Mouse (Mus musculus): ENCODE results near the gene Sptlc2. TPM values are rescaled to one million over a fixed set of nuclear protein-coding genes. Genes with fewer than 3 reads are reported as not detected.

Sptlc2 gene
- polyA plus RNA-seq, 1 experiment from 2014 or later: 72.0 TPM

DNA sequence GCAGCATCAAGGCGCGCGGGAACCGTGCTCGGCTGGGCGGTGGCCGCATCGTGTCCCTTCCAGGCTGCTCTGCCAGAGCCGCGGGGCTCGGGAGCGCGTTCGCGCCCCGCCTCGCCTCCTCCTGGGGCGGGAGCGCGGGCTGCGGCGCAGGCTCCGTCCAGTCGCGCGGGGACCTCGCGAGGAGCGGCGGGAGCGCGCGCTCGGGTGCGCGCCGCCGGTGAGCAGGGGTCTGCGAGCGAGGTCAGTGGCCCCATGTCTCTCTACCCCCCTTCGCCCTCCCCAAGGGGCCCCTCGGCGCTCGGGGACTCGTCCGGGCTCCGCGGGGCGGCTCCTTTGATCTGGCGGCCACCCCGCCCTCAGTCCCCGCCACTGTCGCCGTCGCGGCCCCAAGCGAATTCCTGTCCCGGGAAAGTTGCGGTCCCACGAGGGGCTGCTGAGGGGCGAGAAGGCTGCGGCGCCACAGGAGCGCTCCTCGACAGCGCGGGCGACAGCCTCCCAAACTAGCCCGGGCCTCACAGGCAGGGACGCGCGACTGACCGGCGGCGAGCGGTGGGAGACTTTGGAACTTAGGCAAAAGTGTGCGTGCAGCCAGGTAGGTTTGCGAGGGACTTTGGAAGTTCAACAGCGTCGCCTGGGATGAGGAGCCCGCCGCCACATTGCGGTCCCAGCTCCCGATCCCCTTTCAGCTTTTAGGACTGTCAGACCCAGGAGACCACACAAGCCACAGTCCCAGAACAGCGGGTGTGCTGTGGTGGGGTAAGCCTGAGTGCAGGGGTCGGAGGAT, 88.3 kb downstream of the Sptlc2 start, which contains the start of gene Ism2:
Gene Ism2, minus strand, starts transcription at position 49 of the 784 bp plus-strand sequence.
- no peaks in the 10 kb centered on the region for H3K36me3 ChIP-seq (replicated peaks; ENCODE audit: control insufficient read depth, insufficient read depth)
- H3K9me3 ChIP-seq (ENCODE audit: control insufficient read depth, low read length): no peaks in the 10 kb centered on the region
- peaks cover 27% of the 10 kb centered on the region for H3K27me3 ChIP-seq (ENCODE audit: control insufficient read depth, insufficient read depth, low read length)
- H3K4me1 ChIP-seq (replicated peaks; ENCODE audit: control insufficient read depth, insufficient read depth, low read length): peaks cover 13% of the 10 kb centered on the region
- H3K4me2 ChIP-seq (replicated peaks): peak within 1 kb of the TSS; percentile 98
- ATAC-seq (ENCODE audit: low FRiP score) (peak; percentile 86), DNase-seq (ENCODE audit: low spot score) (peak; percentile 50)
- H3K27ac ChIP-seq: no peak within 1 kb of the TSS
- under 1% methylated on average over 66 of the region's 86 CpGs for WGBS
- peak within 1 kb of the TSS; percentile 74 for H3K9ac ChIP-seq
- peak within 1 kb of the TSS; percentile 80 for H3K4me3 ChIP-seq (replicated peaks; ENCODE audit: low read length)

DNA sequence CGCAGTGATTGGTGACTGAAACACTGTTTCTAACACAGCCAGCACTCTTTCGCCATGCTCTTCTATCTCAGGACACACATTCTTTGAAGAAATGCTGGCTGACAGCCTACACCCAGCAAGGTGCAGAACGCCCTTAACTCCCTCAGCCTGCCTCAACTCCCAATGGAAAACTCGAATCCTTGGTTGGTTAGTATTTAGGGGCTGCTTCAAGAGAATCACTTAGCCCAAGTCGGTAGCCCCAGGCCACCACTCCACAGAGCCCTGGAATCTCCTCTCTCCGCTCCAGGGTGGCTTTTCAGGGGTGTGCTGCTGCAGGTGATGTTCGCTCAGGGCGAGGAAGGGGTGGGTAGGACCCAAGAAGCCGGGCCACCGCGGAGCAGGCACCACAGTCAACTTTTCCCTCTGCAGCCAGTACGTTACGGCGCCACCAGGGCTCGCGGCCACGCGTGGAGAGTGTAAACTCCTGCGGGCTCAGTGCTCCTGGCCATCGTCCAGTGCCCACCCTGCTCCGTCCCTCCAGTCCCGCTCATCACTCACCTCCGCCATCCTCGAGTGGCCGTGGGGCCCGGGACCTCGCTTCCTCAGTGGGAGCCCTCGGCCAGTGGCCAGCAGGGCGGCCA, 89.0 kb downstream of the Sptlc2 start:
- H3K27ac ChIP-seq: no peak overlapping the region

DNA sequence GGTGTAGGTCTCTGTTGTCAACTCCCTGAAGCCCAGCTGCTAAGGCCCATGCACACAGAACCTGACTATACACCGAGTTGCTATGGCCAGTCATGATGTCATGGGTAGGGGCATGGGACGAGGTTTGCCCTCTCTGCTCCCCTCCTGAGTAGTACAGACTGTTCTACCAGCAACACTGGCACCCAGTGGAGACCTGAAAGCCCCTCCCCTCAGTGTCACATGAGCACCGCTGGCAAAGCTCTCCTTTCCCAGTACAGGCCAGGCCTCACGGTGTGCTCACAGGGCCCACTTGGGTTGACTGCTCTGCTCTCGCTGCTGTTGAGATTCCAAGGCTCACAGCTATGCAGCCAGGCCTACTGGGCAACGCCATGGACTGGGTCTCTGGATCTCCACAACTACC, 94.2 kb downstream of the Sptlc2 start:
- Histone ChIP-seq H3K9me3 (ENCODE audit: control insufficient read depth, low read length) (no peaks in the 10 kb centered on the region), H3K4me2 (replicated peaks) (no peak overlapping the region), H3K36me3 (replicated peaks; ENCODE audit: control insufficient read depth, insufficient read depth) (no peaks in the 10 kb centered on the region), H3K27me3 (ENCODE audit: control insufficient read depth, insufficient read depth, low read length) (peaks cover 1% of the 10 kb centered on the region; the same call in 1 of the 2 replicates), H3K9ac (no peak overlapping the region), H3K4me3 (replicated peaks; ENCODE audit: low read length) (no peak overlapping the region), H3K27ac (no peak overlapping the region), H3K4me1 (replicated peaks; ENCODE audit: control insufficient read depth, insufficient read depth, low read length) (no peaks in the 10 kb centered on the region)
- 73% methylated on average over 6 of the region's 6 CpGs for WGBS
- ATAC-seq (ENCODE audit: low FRiP score) (no peak), DNase-seq (ENCODE audit: low spot score) (no peak)

More for the DNA sequence above, 89.0 kb downstream of the Sptlc2 start:
- H3K4me2 ChIP-seq (replicated peaks): peak overlapping the region; percentile 98
- peaks cover 27% of the 10 kb centered on the region for H3K27me3 ChIP-seq (ENCODE audit: control insufficient read depth, insufficient read depth, low read length)
- H3K9ac ChIP-seq: peak overlapping the region; percentile 74
- peak overlapping the region; percentile 80 for H3K4me3 ChIP-seq (replicated peaks; ENCODE audit: low read length)
- 7% methylated on average over 29 of the region's 29 CpGs for WGBS
- ATAC-seq (ENCODE audit: low FRiP score): peak; percentile 66
- DNase-seq (ENCODE audit: low spot score): no peak
- no peaks in the 10 kb centered on the region for H3K36me3 ChIP-seq (replicated peaks; ENCODE audit: control insufficient read depth, insufficient read depth)
- peaks cover 13% of the 10 kb centered on the region for H3K4me1 ChIP-seq (replicated peaks; ENCODE audit: control insufficient read depth, insufficient read depth, low read length)
- no peaks in the 10 kb centered on the region for H3K9me3 ChIP-seq (ENCODE audit: control insufficient read depth, low read length)

DNA sequence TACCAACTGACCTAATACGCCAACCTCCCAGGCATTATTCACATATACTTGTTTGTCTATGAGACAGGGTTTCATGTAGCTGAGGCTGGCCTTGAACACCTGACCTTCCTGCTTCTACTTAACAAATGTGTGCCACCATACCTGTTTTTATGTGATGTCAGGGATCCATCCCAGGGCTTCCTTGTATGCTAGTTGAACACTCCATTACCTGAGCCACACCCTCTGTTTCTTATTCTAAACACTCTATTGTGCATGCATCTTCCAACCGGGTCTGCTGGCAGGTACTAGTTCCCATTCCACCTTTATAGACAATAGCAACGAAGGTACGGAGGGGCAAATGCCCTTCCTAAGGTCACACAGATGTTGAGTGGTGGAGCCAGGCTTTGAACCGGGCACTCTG, 99.1 kb downstream of the Sptlc2 start:
- H3K4me2 ChIP-seq (replicated peaks): no peak overlapping the region
- H3K4me3 ChIP-seq (replicated peaks; ENCODE audit: low read length): no peak overlapping the region
- H3K27me3 ChIP-seq (ENCODE audit: control insufficient read depth, insufficient read depth, low read length): no peaks in the 10 kb centered on the region
- ATAC-seq (ENCODE audit: low FRiP score) (no peak), DNase-seq (ENCODE audit: low spot score) (no peak)
- H3K4me1 ChIP-seq (replicated peaks; ENCODE audit: control insufficient read depth, insufficient read depth, low read length): no peaks in the 10 kb centered on the region
- no peaks in the 10 kb centered on the region for H3K9me3 ChIP-seq (ENCODE audit: control insufficient read depth, low read length)
- no peak overlapping the region for H3K27ac ChIP-seq
- 90% methylated on average over 5 of the region's 5 CpGs for WGBS
- no peak overlapping the region for H3K9ac ChIP-seq
- H3K36me3 ChIP-seq (replicated peaks; ENCODE audit: control insufficient read depth, insufficient read depth): no peaks in the 10 kb centered on the region

DNA sequence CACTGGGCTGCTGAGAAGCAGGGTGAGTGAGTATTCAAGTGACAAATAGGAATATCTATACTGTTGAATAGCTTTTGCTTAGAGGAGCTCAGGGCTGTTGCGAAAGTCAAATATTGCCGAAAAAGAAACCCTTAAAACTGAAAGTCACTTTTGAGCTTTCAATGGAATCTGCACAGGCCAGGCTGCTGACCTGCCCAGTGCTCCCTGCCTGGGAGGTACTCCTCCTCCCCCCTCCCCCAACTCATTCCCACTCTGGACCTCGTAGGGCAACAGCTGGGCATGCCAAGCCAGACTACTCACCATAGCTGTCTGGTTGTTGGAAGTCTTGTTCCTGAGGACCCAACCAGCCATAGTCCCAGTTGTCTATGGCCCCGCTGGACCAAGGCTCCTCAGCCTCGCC, 103.4 kb downstream of the Sptlc2 start:
- 85% methylated on average over 5 of the region's 5 CpGs for WGBS
- Histone ChIP-seq H3K27ac (no peak overlapping the region), H3K4me3 (replicated peaks; ENCODE audit: low read length) (no peak overlapping the region), H3K4me1 (replicated peaks; ENCODE audit: control insufficient read depth, insufficient read depth, low read length) (no peaks in the 10 kb centered on the region), H3K27me3 (ENCODE audit: control insufficient read depth, insufficient read depth, low read length) (no peaks in the 10 kb centered on the region), H3K9ac (no peak overlapping the region), H3K4me2 (replicated peaks) (no peak overlapping the region), H3K9me3 (ENCODE audit: control insufficient read depth, low read length) (no peaks in the 10 kb centered on the region), H3K36me3 (replicated peaks; ENCODE audit: control insufficient read depth, insufficient read depth) (no peaks in the 10 kb centered on the region)
- no peak for DNase-seq (ENCODE audit: low spot score)
- no peak for ATAC-seq (ENCODE audit: low FRiP score)

DNA sequence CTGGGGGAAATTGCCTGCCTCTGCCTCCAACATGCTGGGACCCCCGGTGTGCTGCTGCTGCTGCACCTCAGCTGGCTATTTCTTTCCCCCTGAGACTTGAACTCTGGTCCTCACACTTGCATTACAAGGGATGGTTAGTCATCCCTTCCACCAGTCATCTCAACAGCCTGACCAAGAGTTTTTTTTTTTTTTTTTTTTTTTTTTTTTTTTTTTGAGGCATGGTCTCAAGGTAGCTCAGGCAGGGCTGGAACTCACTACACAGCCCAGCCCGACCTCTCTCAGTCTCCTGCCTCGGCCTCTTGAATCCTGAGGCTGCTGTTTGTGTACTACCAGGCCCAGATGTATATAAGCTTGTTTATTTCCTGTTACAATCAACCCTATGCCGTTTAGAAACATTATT, 103.9 kb downstream of the Sptlc2 start:
- Histone ChIP-seq H3K4me1 (replicated peaks; ENCODE audit: control insufficient read depth, insufficient read depth, low read length) (no peaks in the 10 kb centered on the region), H3K36me3 (replicated peaks; ENCODE audit: control insufficient read depth, insufficient read depth) (no peaks in the 10 kb centered on the region), H3K9me3 (ENCODE audit: control insufficient read depth, low read length) (no peaks in the 10 kb centered on the region), H3K9ac (no peak overlapping the region), H3K27ac (no peak overlapping the region), H3K4me2 (replicated peaks) (no peak overlapping the region), H3K4me3 (replicated peaks; ENCODE audit: low read length) (no peak overlapping the region), H3K27me3 (ENCODE audit: control insufficient read depth, insufficient read depth, low read length) (no peaks in the 10 kb centered on the region)
- DNase-seq (ENCODE audit: low spot score): no peak
- no peak for ATAC-seq (ENCODE audit: low FRiP score)
- WGBS: 84% methylated on average over 4 of the region's 4 CpGs

DNA sequence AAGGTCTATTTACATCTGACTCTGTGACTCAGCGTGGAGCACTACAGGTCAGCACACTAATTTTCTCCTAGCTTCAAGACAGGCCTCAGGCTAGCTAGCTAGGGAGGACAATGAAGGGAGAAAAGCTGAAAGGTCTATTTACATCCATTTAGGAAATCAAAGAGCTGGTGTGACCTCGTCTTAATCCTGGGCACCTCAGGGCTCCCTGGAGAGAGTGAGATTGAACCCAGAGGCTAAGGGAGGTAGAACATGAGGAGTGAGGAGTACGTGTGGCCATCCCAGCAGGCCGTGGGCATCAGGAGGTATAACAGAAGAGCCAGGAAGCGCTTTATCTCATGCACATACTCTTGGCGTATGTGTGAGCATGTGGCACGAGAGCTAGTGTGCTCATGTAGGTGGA, 104.4 kb downstream of the Sptlc2 start:
- WGBS: 66% methylated on average over 7 of the region's 7 CpGs
- Histone ChIP-seq H3K4me3 (replicated peaks; ENCODE audit: low read length) (no peak overlapping the region), H3K4me2 (replicated peaks) (no peak overlapping the region)

DNA sequence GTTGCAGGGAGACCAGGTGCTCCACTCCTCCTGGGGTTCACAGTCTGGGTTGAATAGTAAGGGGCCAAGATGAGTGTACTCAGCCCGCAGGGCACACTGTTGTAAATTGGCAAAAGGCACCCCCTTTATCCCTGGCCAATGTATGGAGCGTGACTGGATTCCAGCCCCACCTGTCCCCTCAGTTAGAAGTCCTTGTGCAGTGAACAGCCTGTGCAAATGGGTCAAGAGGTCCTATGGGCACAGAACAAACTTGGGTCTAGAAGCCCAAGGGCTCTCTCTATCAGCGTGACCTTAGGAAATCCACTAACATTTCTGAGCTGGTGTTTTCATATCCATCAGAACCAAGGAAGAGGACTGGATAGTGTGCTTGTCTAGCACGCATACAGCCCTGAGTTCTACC, 105.4 kb downstream of the Sptlc2 start:
- H3K4me1 ChIP-seq (replicated peaks; ENCODE audit: control insufficient read depth, insufficient read depth, low read length): no peaks in the 10 kb centered on the region
- DNase-seq (ENCODE audit: low spot score) (no peak), ATAC-seq (ENCODE audit: low FRiP score) (no peak)
- H3K9me3 ChIP-seq (ENCODE audit: control insufficient read depth, low read length): no peaks in the 10 kb centered on the region
- no peaks in the 10 kb centered on the region for H3K36me3 ChIP-seq (replicated peaks; ENCODE audit: control insufficient read depth, insufficient read depth)
- no peak overlapping the region for H3K4me2 ChIP-seq (replicated peaks)
- no peak overlapping the region for H3K9ac ChIP-seq
- no peak overlapping the region for H3K27ac ChIP-seq
- WGBS: 95% methylated on average over 4 of the region's 4 CpGs
- no peak overlapping the region for H3K4me3 ChIP-seq (replicated peaks; ENCODE audit: low read length)
- no peaks in the 10 kb centered on the region for H3K27me3 ChIP-seq (ENCODE audit: control insufficient read depth, insufficient read depth, low read length)

More for the DNA sequence above, 104.4 kb downstream of the Sptlc2 start:
- H3K9ac ChIP-seq: no peak overlapping the region
- no peaks in the 10 kb centered on the region for H3K27me3 ChIP-seq (ENCODE audit: control insufficient read depth, insufficient read depth, low read length)
- H3K27ac ChIP-seq: no peak overlapping the region
- H3K36me3 ChIP-seq (replicated peaks; ENCODE audit: control insufficient read depth, insufficient read depth): no peaks in the 10 kb centered on the region
- H3K4me1 ChIP-seq (replicated peaks; ENCODE audit: control insufficient read depth, insufficient read depth, low read length): no peaks in the 10 kb centered on the region
- ATAC-seq (ENCODE audit: low FRiP score) (no peak), DNase-seq (ENCODE audit: low spot score) (no peak)
- H3K9me3 ChIP-seq (ENCODE audit: control insufficient read depth, low read length): no peaks in the 10 kb centered on the region

DNA sequence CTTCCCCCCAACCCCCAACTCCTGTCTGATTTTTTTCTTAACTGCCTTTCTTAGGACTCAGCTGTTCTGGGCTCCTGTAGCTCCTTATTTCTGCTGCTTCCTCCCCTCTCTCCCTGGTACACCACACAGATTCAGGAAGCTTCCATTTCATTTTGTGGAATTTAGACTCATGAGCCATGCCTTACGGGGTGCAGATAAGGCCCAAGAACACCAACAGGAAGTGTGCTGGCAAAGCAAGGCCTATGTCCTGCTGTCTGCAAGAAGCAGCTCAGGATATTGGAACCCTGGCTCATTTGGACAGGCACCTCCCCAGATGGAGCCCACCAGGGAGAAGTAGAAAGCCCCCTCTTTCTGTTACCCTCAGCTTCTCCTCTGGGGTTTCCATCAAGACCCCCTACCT, 106.4 kb downstream of the Sptlc2 start:
- no peaks in the 10 kb centered on the region for H3K27me3 ChIP-seq (ENCODE audit: control insufficient read depth, insufficient read depth, low read length)
- no peak for ATAC-seq (ENCODE audit: low FRiP score)

More for the DNA sequence above, 106.4 kb downstream of the Sptlc2 start:
- no peaks in the 10 kb centered on the region for H3K4me1 ChIP-seq (replicated peaks; ENCODE audit: control insufficient read depth, insufficient read depth, low read length)
- no peaks in the 10 kb centered on the region for H3K9me3 ChIP-seq (ENCODE audit: control insufficient read depth, low read length)
- no peak overlapping the region for H3K4me3 ChIP-seq (replicated peaks; ENCODE audit: low read length)
- H3K4me2 ChIP-seq (replicated peaks): no peak overlapping the region
- no peak overlapping the region for H3K9ac ChIP-seq
- H3K36me3 ChIP-seq (replicated peaks; ENCODE audit: control insufficient read depth, insufficient read depth): no peaks in the 10 kb centered on the region
- DNase-seq (ENCODE audit: low spot score): no peak
- no peak overlapping the region for H3K27ac ChIP-seq
- WGBS: 100% methylated on average over 1 of the region's 1 CpGs
